Mouse (Mus musculus) testis, adult 2 months (tissue): ENCODE measurements around the gene Fry.

ENCODE experiments used
- CTCF ChIP-seq: fragments of 200-500 bp; IDR thresholded peaks from 2 replicates; pipeline ENCODE4 v1.5.1; 2012; ENCODE audit warnings: low read depth, mild to moderate bottlenecking, inconsistent platforms, low read length, moderate library complexity; ENCODE audit not compliant: control insufficient read depth, insufficient read depth, insufficient replicate concordance
- POLR2A ChIP-seq: fragments of 200-500 bp; IDR thresholded peaks from 2 replicates; pipeline ENCODE4 v1.6.1; 2012; ENCODE audit warnings: low read depth, mild to moderate bottlenecking, inconsistent platforms, low read length, moderate library complexity; ENCODE audit not compliant: control insufficient read depth

DNA sequence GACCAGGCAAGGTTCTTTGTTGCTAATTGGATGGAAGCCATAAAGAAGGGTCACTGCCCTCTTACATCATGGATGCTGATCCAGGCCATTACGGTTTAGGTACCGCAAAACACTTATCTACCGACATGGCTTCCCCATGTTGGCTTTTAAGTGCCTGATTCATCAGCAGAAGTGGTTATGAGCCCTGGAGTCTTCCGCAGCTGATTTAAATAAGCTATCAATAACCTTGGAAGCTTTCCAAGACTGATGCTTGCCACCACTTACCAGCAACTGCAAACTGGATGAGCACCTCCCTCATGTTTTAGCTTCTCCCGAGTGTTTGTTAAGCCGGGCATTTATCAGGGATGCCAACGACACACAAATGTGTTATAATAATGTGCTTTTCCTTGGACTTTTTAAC is 12.7 kb downstream of the Fry start:
- no peak for TF ChIP-seq CTCF
- no peak for TF ChIP-seq POLR2A
